Mouse (Mus musculus) brain, embryonic 14.5 days (tissue): ENCODE data around the gene Thrb.

Experiments
- CTCF ChIP-seq: fragments of 200-500 bp; IDR thresholded peaks from 2 replicates; pipeline ENCODE4 v1.5.1; 2012; ENCODE audit warnings: inconsistent platforms, mild to moderate bottlenecking, moderate library complexity, borderline replicate concordance; ENCODE audit not compliant: insufficient read depth, insufficient read length; ENCODE audit errors: extremely low read depth
- POLR2A ChIP-seq: fragments of 200-500 bp; IDR thresholded peaks from 2 replicates; pipeline ENCODE4 v1.6.1; 2012; ENCODE audit warnings: mild to moderate bottlenecking, inconsistent platforms, borderline replicate concordance; ENCODE audit not compliant: poor library complexity, insufficient read depth, insufficient read length, severe bottlenecking; ENCODE audit errors: extremely low read depth

- TF ChIP-seq CTCF (no peak), POLR2A (no peak)
These were observed 175.7 kb downstream of the Thrb start for GRCm38 (mm10) chr14:17835738-17836137.
